Mouse (Mus musculus) lung, embryonic 16.5 days (tissue): Measurements from ENCODE around the gene Gm17387. TPM values are rescaled to one million over a fixed set of nuclear protein-coding genes. Genes with fewer than 3 reads are reported as not detected.

Experiments used
- ATAC-seq: fragments of 200-750 bp; cut with Nextera tagmentation; 2 replicates; pipeline ENCODE4 v1.8.0; 2017; ENCODE audit warnings: low read depth, mild to moderate bottlenecking, moderate library complexity
- H3K27ac ChIP-seq: fragments of 300-500 bp; sonication (generic); 2 replicates; pipeline ENCODE4 v1.5.1; 2014; ENCODE audit warnings: mild to moderate bottlenecking, control low read depth, low read length
- H3K27me3 ChIP-seq: fragments of 300-500 bp; sonication (generic); 2 replicates; pipeline ENCODE4 v1.6.1; 2014; ENCODE audit warnings: low read depth, low read length, mixed read lengths; ENCODE audit not compliant: control insufficient read depth, insufficient read depth
- H3K36me3 ChIP-seq: fragments of 300-500 bp; sonication (generic); 2 replicates; pipeline ENCODE4 v1.6.1; 2014; ENCODE audit warnings: low read length; ENCODE audit not compliant: control insufficient read depth, insufficient read depth
- H3K4me1 ChIP-seq: fragments of 300-500 bp; sonication (generic); replicated peaks from 2 replicates; pipeline ENCODE4 v1.6.1; 2014; ENCODE audit warnings: low read length, mixed read lengths; ENCODE audit not compliant: control insufficient read depth, insufficient read depth
- H3K4me2 ChIP-seq: fragments of 300-500 bp; sonication (generic); 2 replicates; pipeline ENCODE4 v1.6.1; 2014; ENCODE audit warnings: low read depth, low read length, control low read depth
- H3K4me3 ChIP-seq: fragments of 300-500 bp; sonication (generic); 2 replicates; pipeline ENCODE4 v1.5.1; 2014; ENCODE audit warnings: mild to moderate bottlenecking, low read length, control low read depth
- H3K9ac ChIP-seq: fragments of 300-500 bp; sonication (generic); 2 replicates; pipeline ENCODE4 v1.6.1; 2014; ENCODE audit warnings: low read length, control low read depth
- H3K9me3 ChIP-seq: fragments of 300-500 bp; sonication (generic); 2 replicates; pipeline ENCODE4 v1.6.1; 2016; ENCODE audit warnings: low read length; ENCODE audit not compliant: control insufficient read depth
- WGBS: fragments of 180-500 bp; shearing (Covaris S2); extraction: QIAGEN DNeasy Blood & Tissue Kit; methylation state at CpG from one replicate; pipeline ENCODE4 v1.1.7; 2014; 5-methylcytosine and 5-hydroxymethylcytosine counted together
- polyA plus RNA-seq: library from polyadenylated mRNA; unstranded; fragments of >200 nt; fragmentation: Nextera tagmentation; extraction: Ambion mirVana; gene quantifications from 2 replicates; pipeline ENCODE4 v1.2.1, GENCODE M21; 2015

Gene Gm17387
- polyA plus RNA-seq, 1 experiment from 2014 or later = not detected

DNA sequence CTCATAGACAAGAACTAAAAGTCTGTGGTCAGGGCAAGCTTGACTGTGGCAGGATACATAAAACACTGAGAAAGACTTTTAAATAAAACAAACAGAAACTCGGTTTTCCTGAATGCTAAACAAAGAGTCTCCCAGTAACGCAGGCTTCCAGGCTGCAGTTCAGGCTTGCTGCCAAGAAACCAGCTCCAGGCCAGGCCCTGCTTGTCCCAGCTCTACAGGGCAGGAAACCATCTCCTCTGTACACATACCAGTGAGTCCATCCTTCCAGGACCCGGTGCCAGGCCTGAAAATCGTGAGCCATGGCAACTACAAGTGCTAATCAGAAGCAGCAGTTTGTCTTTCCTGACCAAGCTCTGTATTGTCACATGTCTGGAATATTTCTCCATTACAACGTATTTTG is 12.7 kb downstream of the Gm17387 start:
- H3K27ac ChIP-seq = peak overlapping the region; percentile 96
- peak; percentile 96 for ATAC-seq
- H3K4me2 ChIP-seq = peak overlapping the region; percentile 37; the same call in 1 of the 2 replicates
- no peaks in the 10 kb centered on the region for H3K27me3 ChIP-seq
- 4% methylated on average over 5 of the region's 5 CpGs for WGBS
- H3K9me3 ChIP-seq = no peaks in the 10 kb centered on the region
- H3K4me1 ChIP-seq = peaks cover 8% of the 10 kb centered on the region
- H3K4me3 ChIP-seq = no peak overlapping the region
- H3K9ac ChIP-seq = 0 out of 2 replicates have a peak overlapping the region, but pooled peaks have one; percentile 20
- H3K36me3 ChIP-seq = no peaks in the 10 kb centered on the region

DNA sequence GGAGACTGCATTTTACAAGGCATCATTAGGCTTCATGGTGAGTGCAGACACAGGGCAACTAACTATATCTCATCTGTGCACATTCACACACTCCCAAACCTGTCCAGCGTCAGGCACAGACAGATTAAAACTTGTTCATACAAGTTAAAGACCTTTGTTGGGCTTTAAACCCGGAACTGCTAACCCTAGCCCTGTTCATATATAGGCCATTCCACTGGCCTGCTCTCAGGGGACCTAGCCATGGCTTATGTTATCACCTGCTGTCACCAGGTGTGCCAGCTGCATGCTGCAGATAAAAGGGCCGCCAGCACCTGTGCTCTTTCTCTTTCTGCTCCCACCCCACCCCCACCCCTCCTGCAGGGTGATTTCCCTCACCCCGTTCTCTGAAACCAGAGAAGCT is 13.6 kb downstream of the Gm17387 start:
- Histone ChIP-seq H3K4me2 (no peak overlapping the region), H3K27ac (peak overlapping the region; percentile 57), H3K36me3 (no peaks in the 10 kb centered on the region), H3K4me3 (no peak overlapping the region), H3K9ac (no peak overlapping the region), H3K27me3 (no peaks in the 10 kb centered on the region), H3K4me1 (peaks cover 16% of the 10 kb centered on the region), H3K9me3 (no peaks in the 10 kb centered on the region)
- WGBS = 44% methylated on average over 4 of the region's 4 CpGs
- no peak for ATAC-seq

DNA sequence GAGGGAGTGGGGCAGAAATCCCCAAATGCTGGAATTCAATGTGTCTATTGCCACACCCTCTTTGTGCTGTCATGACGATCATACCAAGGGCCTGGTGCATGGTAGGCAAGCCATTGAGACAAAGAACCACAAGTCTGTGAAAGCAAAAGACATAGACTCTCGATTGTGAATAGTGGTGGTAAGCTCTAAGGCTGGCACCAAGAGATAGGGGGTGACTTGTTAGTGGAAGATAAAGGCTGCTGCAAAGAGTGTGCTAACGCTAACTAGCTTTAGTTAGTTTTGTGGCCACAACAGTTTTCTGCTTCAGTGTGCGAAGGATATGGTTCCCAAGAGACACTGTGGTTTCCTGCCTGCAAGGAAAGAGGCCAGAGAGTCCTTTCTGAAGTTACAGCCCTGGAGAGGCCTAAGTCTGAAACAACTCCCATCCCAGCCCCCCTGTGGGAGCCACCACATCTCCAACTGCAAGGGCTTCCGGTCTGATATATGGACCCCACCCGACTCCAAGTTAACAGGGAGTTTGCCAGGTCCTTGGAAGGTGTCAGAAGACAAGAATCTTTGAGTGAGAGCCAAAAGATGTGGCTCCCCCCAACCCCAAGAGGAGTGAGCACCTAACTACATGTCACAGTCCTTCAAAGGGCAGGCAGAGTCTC is 18.1 kb downstream of the Gm17387 start:
- WGBS = 61% methylated on average over 6 of the region's 6 CpGs
- Histone ChIP-seq H3K9me3 (no peaks in the 10 kb centered on the region), H3K27ac (peak overlapping the region; percentile 95), H3K4me3 (peak overlapping the region; percentile 10; the same call in 1 of the 2 replicates), H3K36me3 (no peaks in the 10 kb centered on the region), H3K4me2 (peak overlapping the region; percentile 71), H3K4me1 (peaks cover 12% of the 10 kb centered on the region), H3K9ac (peak overlapping the region; percentile 50; the same call in 1 of the 2 replicates), H3K27me3 (no peaks in the 10 kb centered on the region)
- ATAC-seq = no peak

DNA sequence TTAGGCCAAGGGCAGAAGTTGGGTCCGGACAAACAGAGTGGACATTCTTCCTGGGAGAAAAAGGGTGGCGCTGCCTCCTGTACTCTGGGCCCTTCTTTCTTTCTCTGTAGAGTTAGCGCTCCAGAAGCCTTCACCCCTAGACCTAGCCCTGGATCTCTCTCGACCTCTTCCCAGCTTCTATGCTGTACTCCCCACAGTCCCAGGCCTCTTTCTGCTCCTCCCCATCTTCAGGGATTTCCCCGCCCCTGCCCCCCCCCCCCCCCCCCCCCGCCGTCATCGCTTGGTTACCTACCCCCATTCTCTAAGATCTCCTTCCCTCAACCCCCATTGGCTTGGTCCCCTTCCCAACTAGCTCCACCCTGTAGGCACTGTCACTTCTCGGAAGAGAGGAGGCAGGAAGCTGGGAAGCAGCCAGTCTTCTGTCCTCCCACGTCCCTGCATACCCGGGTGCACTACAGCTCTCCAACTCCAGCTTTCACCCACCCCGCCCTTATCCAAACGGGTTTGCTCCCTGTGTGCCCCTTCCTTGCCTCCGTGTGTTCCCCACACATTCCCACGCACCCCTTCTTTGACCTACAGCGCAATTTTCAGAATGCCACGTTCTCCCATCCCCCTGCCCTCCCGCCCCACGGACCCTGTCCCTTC is 18.8 kb downstream of the Gm17387 start:
- no peaks in the 10 kb centered on the region for H3K36me3 ChIP-seq
- ATAC-seq = peak; percentile 96
- H3K4me2 ChIP-seq = peak overlapping the region; percentile 71
- no peaks in the 10 kb centered on the region for H3K27me3 ChIP-seq
- H3K4me3 ChIP-seq = peak overlapping the region; percentile 35
- H3K9ac ChIP-seq = peak overlapping the region; percentile 53
- H3K27ac ChIP-seq = peak overlapping the region; percentile 95
- H3K9me3 ChIP-seq = no peaks in the 10 kb centered on the region
- H3K4me1 ChIP-seq = peaks cover 12% of the 10 kb centered on the region
- WGBS = 6% methylated on average over 15 of the region's 19 CpGs

DNA sequence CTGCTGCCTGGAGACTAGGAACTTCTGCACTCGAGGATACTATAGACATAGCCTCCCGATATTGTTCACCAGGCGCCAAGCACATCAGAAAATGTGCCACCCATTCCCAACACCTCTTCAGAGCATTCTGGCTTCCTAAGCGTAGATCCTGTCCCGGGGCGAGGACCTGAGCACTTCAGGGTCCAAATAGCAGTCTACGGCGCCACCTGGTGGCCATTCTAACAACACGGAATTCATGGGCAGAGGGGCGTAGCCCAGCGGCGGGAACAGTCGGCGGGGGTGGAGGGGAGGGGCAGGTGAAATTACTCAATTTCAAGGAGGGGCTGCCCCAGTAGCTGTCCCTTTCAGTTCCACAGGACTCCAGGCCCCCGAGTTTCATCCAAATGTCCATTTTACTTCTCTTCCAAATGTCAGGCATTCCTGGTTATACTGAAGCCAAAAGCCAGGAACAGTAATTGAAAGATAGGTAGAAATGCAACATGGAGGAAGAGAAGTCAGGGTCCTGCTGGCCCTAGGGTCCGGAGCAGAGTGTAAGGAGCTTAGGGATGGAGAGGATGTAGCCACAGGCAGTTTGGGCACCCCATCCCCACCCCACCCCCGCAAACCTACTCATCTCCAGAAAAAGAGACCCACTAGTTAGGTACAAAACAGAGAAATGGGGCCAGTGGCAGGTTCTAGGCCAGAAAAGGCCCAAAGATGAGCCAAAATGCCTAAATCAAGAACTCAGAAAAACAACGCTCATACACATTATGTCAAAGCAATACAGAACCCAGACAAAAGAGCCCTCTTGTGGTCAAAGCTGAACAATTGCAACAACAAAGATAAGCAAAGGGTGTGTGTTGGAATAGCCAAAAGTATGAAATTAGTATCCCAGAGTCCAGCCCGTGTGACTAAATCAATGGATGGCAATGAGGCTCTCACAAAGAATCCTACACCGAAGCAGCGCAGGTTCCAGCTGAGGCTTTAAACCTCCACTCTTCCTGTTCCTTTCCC is 19.6 kb downstream of the Gm17387 start:
- ATAC-seq = peak; percentile 92
- peak overlapping the region; percentile 53 for H3K9ac ChIP-seq
- H3K36me3 ChIP-seq = no peaks in the 10 kb centered on the region
- WGBS = 10% methylated on average over 21 of the region's 21 CpGs
- H3K4me2 ChIP-seq = peak overlapping the region; percentile 71
- H3K27ac ChIP-seq = peak overlapping the region; percentile 94
- H3K4me1 ChIP-seq = peaks cover 12% of the 10 kb centered on the region
- no peaks in the 10 kb centered on the region for H3K9me3 ChIP-seq
- H3K27me3 ChIP-seq = no peaks in the 10 kb centered on the region
- peak overlapping the region; percentile 35 for H3K4me3 ChIP-seq

DNA sequence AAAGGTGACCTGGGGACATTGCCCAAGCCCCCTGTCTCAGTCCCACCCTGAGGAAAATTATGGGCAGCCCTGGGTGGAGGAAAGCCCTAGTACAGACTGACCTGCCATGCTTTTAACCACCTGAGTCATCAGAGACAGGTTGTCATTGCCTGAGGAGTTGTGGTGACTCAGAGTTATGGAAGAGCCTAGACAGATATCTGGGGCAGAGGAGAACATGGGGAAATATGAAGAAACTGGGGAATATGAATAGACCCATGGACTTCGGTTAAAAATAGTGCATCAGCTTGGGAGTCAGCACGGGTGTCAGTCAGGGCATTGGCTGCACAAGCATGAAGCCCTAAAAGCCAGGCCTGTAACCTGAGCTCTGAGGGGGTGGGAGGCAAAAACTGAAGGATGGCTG is 20.4 kb downstream of the Gm17387 start:
- no peaks in the 10 kb centered on the region for H3K36me3 ChIP-seq
- no peaks in the 10 kb centered on the region for H3K27me3 ChIP-seq
- no peak overlapping the region for H3K27ac ChIP-seq
- ATAC-seq = no peak
- no peak overlapping the region for H3K4me3 ChIP-seq
- H3K4me1 ChIP-seq = peaks cover 12% of the 10 kb centered on the region
- H3K4me2 ChIP-seq = no peak overlapping the region
- H3K9me3 ChIP-seq = no peaks in the 10 kb centered on the region
- H3K9ac ChIP-seq = no peak overlapping the region
- WGBS = 76% methylated on average over 2 of the region's 2 CpGs

DNA sequence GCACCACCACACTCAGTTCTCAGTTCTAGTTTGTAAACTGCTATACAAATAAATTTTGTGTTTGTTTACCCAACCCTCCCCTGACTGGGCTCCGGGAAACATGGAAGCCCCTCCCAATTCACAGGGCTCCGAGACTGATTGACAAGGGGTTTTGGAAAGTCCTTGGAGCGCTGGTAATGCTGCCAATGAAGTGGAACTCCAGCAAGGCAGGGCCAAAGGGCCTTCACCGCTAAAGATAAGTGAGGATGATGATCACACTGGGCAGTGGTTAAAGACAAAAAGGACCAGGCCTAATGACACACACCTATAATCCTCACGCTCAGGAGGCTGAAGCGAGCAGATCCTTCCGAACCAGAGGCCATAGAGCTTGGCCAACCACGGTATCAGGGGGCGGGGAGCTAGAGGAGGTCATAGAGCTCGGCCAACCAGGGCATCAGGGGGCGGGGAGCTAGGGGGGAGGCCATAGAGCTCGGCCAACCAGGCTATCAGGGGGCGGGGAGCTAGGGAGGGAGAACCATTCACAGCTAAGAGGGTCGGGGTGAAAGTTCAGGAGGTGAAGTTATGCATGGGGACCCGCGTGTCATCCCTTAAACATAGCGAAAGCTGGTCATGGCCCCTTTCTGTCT is 22.2 kb downstream of the Gm17387 start:
- Histone ChIP-seq H3K4me3 (no peak overlapping the region), H3K27ac (no peak overlapping the region), H3K9ac (no peak overlapping the region), H3K9me3 (no peaks in the 10 kb centered on the region), H3K27me3 (no peaks in the 10 kb centered on the region), H3K4me1 (peaks cover 12% of the 10 kb centered on the region), H3K4me2 (no peak overlapping the region), H3K36me3 (no peaks in the 10 kb centered on the region)
- ATAC-seq = no peak
- WGBS = 61% methylated on average over 17 of the region's 17 CpGs

DNA sequence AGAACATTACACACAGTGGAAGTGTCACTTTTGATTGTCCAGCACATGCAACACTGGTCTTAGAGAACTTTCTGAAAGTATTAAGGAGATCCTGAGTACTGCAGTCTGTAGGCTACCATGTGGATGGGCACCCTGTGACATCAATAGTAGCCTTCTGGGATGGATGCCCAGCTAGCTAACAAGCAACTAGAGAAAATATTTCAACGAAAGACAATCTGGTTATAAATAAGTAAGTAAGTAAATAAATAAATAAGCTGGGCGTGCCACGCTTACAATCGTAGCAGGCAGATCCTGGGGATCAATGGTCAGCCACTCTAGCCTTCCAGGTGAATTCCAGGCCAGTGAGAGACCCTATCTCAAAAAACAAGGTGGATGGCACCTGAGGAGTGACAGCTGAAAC is 23.1 kb downstream of the Gm17387 start:
- no peak for ATAC-seq
- WGBS = 84% methylated on average over 4 of the region's 4 CpGs

More for the DNA sequence above, 23.1 kb downstream of the Gm17387 start:
- H3K9ac ChIP-seq = no peak overlapping the region
- no peaks in the 10 kb centered on the region for H3K27me3 ChIP-seq
- H3K4me2 ChIP-seq = no peak overlapping the region
- H3K4me3 ChIP-seq = no peak overlapping the region
- peaks cover 9% of the 10 kb centered on the region for H3K4me1 ChIP-seq
- H3K27ac ChIP-seq = no peak overlapping the region
- no peaks in the 10 kb centered on the region for H3K9me3 ChIP-seq
- H3K36me3 ChIP-seq = no peaks in the 10 kb centered on the region
